Mouse (Mus musculus) liver, embryonic 14.5 days (tissue): ENCODE results near the gene Tpgs1.

ENCODE experiments used
- CTCF ChIP-seq: IDR thresholded peaks from 2 replicates; pipeline ENCODE4 v1.5.1; 2016; ENCODE audit warnings: antibody characterized with exemption, low read depth, control low read depth
- EP300 ChIP-seq: IDR thresholded peaks from 2 replicates; pipeline ENCODE4 v1.6.1; 2016; ENCODE audit warnings: antibody characterized with exemption, low read depth

GRCm38 (mm10) chr10:79701443-79702129 is 32.4 kb downstream of the Tpgs1 start:
- TF ChIP-seq CTCF (no peak), EP300 (no peak)
